Mouse (Mus musculus) stomach, embryonic 15.5 days (tissue): ENCODE data around the gene Notch2. TPM values are rescaled to one million over a fixed set of nuclear protein-coding genes. Genes with fewer than 3 reads are reported as not detected.

ENCODE experiments used
- ATAC-seq: fragments of 200-750 bp; cut with Nextera tagmentation; 2 replicates; pipeline ENCODE4 v1.8.0; 2017; ENCODE audit warnings: low read depth, moderate number of reproducible peaks, moderate TSS enrichment; ENCODE audit not compliant: insufficient read depth, low FRiP score
- H3K27ac ChIP-seq: fragments of 300-500 bp; sonication (generic); 2 replicates; pipeline ENCODE4 v1.5.1; 2015; ENCODE audit warnings: mild to moderate bottlenecking, inconsistent platforms
- H3K27me3 ChIP-seq: fragments of 300-500 bp; sonication (generic); replicated peaks from 2 replicates; pipeline ENCODE4 v1.6.1; 2015; ENCODE audit warnings: inconsistent platforms
- H3K36me3 ChIP-seq: fragments of 300-500 bp; sonication (generic); 2 replicates; pipeline ENCODE4 v1.6.1; 2015; ENCODE audit warnings: inconsistent platforms
- H3K4me1 ChIP-seq: fragments of 300-500 bp; sonication (generic); 2 replicates; pipeline ENCODE4 v1.6.1; 2015; ENCODE audit warnings: inconsistent platforms
- H3K4me2 ChIP-seq: fragments of 300-500 bp; sonication (generic); 2 replicates; pipeline ENCODE4 v1.6.1; 2015; ENCODE audit warnings: mild to moderate bottlenecking, inconsistent platforms
- H3K4me3 ChIP-seq: fragments of 300-500 bp; sonication (generic); replicated peaks from 2 replicates; pipeline ENCODE4 v1.5.1; 2015; ENCODE audit warnings: inconsistent platforms
- H3K9ac ChIP-seq: fragments of 300-500 bp; sonication (generic); 2 replicates; pipeline ENCODE4 v1.6.1; 2015; ENCODE audit warnings: inconsistent platforms
- H3K9me3 ChIP-seq: fragments of 300-500 bp; sonication (generic); 2 replicates; pipeline ENCODE4 v1.6.1; 2016; ENCODE audit warnings: inconsistent platforms
- WGBS: fragments of 180-500 bp; shearing (Covaris S2); methylation state at CpG from one replicate; pipeline ENCODE4 v1.1.7; 2015; 5-methylcytosine and 5-hydroxymethylcytosine counted together
- polyA plus RNA-seq: library from polyadenylated mRNA; unstranded; fragments of >200 nt; fragmentation: Nextera tagmentation; extraction: Ambion mirVana; gene quantifications from 2 replicates; pipeline ENCODE4 v1.2.1, GENCODE M21; 2015

The Notch2 gene
- polyA plus RNA-seq, 1 experiment from 2014 or later = 21.4 TPM

DNA sequence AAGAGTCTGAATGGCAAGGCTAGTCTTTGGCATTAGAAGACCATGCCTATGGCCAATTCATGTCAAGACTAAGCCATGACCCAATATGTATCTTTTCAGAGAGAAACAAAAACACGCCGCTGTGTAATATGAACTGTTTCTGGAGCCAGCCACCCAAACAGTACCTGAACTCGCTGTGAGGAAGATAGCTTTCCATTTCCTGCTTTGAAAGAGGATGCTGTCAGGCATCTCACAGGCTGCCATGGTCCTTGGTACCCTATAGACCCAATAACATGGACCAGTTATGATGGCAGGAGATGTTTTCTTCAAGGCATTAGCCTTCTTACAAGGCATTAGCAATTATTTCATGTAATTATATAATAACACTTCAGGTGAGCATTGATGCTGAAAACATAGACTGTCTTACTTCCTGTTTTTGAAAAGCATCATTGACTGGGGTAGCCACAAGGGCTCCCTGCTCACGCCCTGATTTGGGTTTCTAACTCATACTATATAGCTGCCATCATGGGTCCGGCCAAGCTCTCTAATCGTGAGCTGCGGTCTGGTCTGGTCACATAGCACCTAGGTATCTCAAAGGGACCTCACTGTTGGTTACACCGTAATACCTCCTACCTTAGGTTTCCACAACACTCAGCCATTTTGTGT lies 32.5 kb upstream of the Notch2 start:
- no peak overlapping the region for H3K9ac ChIP-seq
- no peaks in the 10 kb centered on the region for H3K4me1 ChIP-seq
- no peak for ATAC-seq
- H3K36me3 ChIP-seq = no peaks in the 10 kb centered on the region
- no peak overlapping the region for H3K4me2 ChIP-seq
- no peak overlapping the region for H3K27ac ChIP-seq
- no peaks in the 10 kb centered on the region for H3K27me3 ChIP-seq
- H3K9me3 ChIP-seq = no peaks in the 10 kb centered on the region
- 91% methylated on average over 8 of the region's 8 CpGs for WGBS
- H3K4me3 ChIP-seq = no peak overlapping the region

DNA sequence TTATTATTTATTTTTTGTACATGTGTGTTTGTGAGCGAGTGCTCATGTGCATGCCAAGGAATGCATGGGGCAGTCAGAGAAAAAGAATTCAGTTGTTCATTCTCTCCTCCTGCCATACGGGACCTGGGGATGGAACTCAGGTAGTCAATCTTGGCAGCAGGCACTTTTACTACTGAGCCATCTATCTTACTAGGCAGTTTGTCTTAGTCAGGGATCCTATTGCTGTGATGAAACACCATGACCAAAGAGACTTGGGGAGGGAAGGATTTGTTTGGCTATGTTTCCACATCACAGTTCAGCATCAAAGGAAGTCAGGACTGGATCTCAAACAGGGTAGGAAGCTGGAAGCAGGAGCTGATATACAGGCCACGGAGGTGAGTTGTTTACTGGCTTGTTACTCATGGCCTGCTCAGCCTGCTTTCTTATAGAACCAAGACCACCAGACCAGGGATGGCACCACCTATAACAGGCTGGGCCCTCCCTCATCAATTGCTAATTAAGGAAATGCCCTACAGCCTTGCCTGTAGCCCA lies 31.9 kb upstream of the Notch2 start:
- H3K27ac ChIP-seq = no peak overlapping the region
- 0 out of 2 replicates have a peak, but pooled peaks cover under 1% of the 10 kb centered on the region for H3K4me1 ChIP-seq
- H3K4me2 ChIP-seq = no peak overlapping the region
- H3K36me3 ChIP-seq = no peaks in the 10 kb centered on the region
- no peak for ATAC-seq
- no peak overlapping the region for H3K9ac ChIP-seq
- H3K9me3 ChIP-seq = no peaks in the 10 kb centered on the region
- H3K27me3 ChIP-seq = no peaks in the 10 kb centered on the region
- WGBS = 66% methylated on average over 3 of the region's 3 CpGs
- no peak overlapping the region for H3K4me3 ChIP-seq

DNA sequence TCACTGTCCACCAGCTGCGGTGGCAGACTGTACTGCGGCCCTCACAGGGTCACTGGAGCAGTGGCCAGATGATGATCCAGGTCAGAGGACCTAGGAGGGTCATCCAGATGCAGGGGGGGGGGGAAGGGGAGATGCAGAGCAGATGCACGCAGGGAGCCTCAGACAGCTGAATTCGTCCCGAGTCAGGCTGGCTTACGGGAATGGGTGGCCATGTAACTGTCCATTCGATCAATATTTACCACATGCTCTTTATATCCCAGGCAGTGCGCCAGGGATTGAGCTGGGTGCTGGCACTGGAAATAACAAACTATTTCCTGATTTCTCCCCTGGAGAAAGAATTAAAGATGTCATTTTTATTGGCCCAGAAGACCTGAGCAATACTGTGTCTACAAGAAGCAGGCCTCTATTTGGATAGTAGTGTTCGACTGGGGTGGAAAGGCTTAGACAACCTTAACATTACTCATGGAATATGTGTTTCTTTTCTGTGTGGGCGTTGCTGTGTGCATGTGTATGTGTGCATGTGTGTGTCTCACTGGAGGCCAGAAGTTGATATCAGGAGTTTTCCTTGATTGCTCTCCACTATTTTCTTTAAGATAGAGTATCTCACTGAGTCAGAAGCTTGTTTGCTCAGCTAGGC lies 28.3 kb upstream of the Notch2 start:
- no peaks in the 10 kb centered on the region for H3K9me3 ChIP-seq
- no peaks in the 10 kb centered on the region for H3K36me3 ChIP-seq
- H3K4me3 ChIP-seq = no peak overlapping the region
- no peak overlapping the region for H3K9ac ChIP-seq
- no peaks in the 10 kb centered on the region for H3K27me3 ChIP-seq
- no peak overlapping the region for H3K4me2 ChIP-seq
- no peak overlapping the region for H3K27ac ChIP-seq
- WGBS = 55% methylated on average over 10 of the region's 10 CpGs
- 0 out of 2 replicates have a peak, but pooled peaks cover 3% of the 10 kb centered on the region for H3K4me1 ChIP-seq
- ATAC-seq = no peak

DNA sequence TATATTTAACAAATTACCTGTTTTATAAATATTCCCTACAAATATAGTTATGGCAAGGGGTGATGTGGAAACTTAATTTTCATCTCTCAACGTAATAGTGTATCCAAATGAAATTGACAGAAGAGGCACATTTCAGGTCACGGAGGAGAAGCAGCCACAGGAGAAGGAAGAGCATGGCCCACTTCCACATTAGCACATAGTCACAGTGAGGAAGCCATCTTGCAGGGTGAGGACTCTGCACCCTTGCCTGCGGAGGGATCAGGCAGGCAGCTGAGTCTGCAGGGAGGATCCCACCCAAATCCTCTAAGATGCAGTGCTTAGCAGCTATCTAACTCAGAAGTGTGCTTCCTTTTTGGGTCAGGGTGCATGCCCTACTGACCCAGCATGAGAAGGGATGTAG lies 27.6 kb upstream of the Notch2 start:
- Histone ChIP-seq H3K27ac (no peak overlapping the region), H3K36me3 (no peaks in the 10 kb centered on the region), H3K9ac (no peak overlapping the region), H3K4me1 (0 out of 2 replicates have a peak, but pooled peaks cover 3% of the 10 kb centered on the region), H3K27me3 (no peaks in the 10 kb centered on the region), H3K4me3 (no peak overlapping the region), H3K4me2 (no peak overlapping the region), H3K9me3 (no peaks in the 10 kb centered on the region)
- 89% methylated on average over 3 of the region's 3 CpGs for WGBS
- no peak for ATAC-seq

DNA sequence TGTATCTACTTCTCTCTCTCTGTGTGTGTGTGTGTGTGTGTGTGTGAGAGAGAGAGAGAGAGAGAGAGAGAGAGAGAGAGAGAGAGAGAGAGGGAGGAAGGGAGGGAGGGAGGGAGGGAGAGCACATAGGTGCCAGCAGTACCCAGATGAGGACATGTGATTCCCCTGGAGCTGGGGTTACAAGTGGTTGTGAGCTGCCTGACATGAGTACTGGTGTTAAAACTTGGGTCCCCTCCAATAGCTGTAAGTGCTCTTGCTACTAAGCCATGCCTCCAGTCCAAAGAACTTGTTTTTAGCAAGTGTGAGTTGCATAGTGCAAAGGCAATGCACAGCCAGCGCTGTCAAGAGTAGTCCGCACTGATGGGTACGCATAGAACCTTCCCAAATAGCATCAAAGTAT lies 26.2 kb upstream of the Notch2 start:
- Histone ChIP-seq H3K4me1 (0 out of 2 replicates have a peak, but pooled peaks cover 3% of the 10 kb centered on the region), H3K4me3 (no peak overlapping the region), H3K36me3 (no peaks in the 10 kb centered on the region), H3K27me3 (no peaks in the 10 kb centered on the region), H3K27ac (no peak overlapping the region), H3K9ac (no peak overlapping the region), H3K9me3 (no peaks in the 10 kb centered on the region), H3K4me2 (no peak overlapping the region)
- 84% methylated on average over 3 of the region's 3 CpGs for WGBS
- no peak for ATAC-seq

DNA sequence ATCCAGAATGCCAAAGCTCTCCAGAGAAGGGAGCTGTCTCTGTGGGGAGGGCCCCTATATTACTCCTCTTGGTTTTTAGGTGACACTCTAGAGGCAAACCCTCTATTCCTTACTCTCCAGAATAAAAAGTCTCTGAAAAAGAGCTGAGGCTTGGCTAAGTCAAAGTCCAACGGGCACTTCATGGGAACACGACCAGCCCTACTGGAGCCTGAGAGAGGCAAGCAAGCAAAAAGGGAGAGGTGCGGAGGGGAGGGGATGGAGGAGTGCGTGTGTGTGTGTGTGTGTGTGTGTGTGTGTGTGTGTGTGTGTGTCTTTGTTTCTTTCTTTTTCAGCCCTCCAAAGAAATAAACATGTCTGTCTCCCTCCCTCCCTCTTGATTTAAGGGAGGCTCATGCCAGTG lies 24.6 kb upstream of the Notch2 start:
- H3K27me3 ChIP-seq = no peaks in the 10 kb centered on the region
- no peak overlapping the region for H3K9ac ChIP-seq
- H3K9me3 ChIP-seq = no peaks in the 10 kb centered on the region
- no peak for ATAC-seq
- no peak overlapping the region for H3K4me3 ChIP-seq
- 66% methylated on average over 4 of the region's 4 CpGs for WGBS
- H3K4me1 ChIP-seq = 0 out of 2 replicates have a peak, but pooled peaks cover 3% of the 10 kb centered on the region
- no peak overlapping the region for H3K4me2 ChIP-seq
- no peak overlapping the region for H3K27ac ChIP-seq
- no peaks in the 10 kb centered on the region for H3K36me3 ChIP-seq

DNA sequence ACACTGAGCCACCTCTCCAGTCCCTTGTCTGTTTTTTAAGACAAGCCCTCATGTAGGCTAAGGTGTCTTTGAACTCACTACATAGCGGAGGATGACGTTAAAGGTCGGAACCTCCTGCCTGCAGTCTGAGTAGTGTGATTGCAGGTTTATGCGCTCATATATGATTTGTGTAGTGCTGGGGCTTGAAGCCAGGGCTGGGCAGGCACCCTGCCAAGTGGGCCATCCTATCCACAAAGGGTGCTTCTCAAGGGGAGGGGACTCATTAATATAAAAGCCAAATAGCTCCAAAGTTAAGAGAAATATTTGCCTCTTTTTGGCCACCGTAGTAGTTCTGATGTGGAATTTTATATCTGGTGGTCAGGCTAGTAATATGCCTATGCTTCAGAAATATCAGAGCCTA lies 22.8 kb upstream of the Notch2 start:
- H3K4me3 ChIP-seq = no peak overlapping the region
- ATAC-seq = no peak
- H3K9me3 ChIP-seq = no peaks in the 10 kb centered on the region
- H3K4me2 ChIP-seq = no peak overlapping the region
- no peaks in the 10 kb centered on the region for H3K27me3 ChIP-seq
- 75% methylated on average over 5 of the region's 5 CpGs for WGBS
- H3K9ac ChIP-seq = no peak overlapping the region
- H3K36me3 ChIP-seq = no peaks in the 10 kb centered on the region
- 0 out of 2 replicates have a peak, but pooled peaks cover 3% of the 10 kb centered on the region for H3K4me1 ChIP-seq
- no peak overlapping the region for H3K27ac ChIP-seq

DNA sequence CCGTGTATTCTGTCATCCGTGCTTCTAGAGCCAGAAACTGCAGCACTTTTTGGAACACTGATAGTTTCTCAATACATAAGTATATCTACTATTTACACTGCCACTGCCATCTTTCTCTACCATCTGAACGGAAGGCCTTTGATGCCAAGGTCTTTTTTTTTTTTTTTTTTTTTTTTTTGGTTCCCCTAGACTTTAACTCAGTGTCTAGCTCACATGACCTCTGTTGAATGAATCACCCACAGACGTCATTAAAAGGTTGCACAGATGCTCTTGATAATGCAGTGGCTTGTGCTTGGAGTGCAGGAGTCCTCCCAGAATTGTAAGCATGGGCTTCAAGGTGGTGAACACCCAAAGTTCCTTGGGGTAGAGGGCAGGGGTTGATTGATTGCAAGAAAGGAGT lies 21.0 kb upstream of the Notch2 start:
- no peaks in the 10 kb centered on the region for H3K9me3 ChIP-seq
- H3K36me3 ChIP-seq = no peaks in the 10 kb centered on the region
- 63% methylated on average over 4 of the region's 4 CpGs for WGBS
- ATAC-seq = no peak
- no peak overlapping the region for H3K4me2 ChIP-seq
- no peak overlapping the region for H3K27ac ChIP-seq
- H3K4me1 ChIP-seq = no peaks in the 10 kb centered on the region
- no peak overlapping the region for H3K4me3 ChIP-seq
- no peak overlapping the region for H3K9ac ChIP-seq
- H3K27me3 ChIP-seq = no peaks in the 10 kb centered on the region

DNA sequence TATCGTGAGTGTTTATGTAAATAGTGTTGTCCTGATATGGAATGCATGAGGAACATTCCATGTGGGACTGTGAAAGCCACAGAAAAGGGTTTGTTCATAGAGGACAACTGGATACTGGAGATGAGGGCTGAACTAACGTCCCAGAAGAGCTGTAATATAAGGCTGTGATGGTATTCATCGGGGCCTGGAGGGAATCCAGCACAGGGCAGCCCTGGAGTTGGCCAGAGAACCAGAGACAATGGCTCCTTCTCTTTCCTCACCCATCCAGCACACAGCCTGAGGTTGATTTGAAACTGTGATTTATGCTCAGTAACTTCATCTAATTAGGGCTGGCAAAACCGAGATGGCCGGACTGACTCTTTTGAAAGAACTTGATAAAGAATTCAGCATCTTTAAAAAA lies 20.1 kb upstream of the Notch2 start:
- H3K36me3 ChIP-seq = no peaks in the 10 kb centered on the region
- no peaks in the 10 kb centered on the region for H3K9me3 ChIP-seq
- no peak overlapping the region for H3K9ac ChIP-seq
- H3K4me3 ChIP-seq = no peak overlapping the region
- 52% methylated on average over 5 of the region's 5 CpGs for WGBS
- no peak for ATAC-seq
- no peak overlapping the region for H3K4me2 ChIP-seq
- H3K4me1 ChIP-seq = no peaks in the 10 kb centered on the region
- no peaks in the 10 kb centered on the region for H3K27me3 ChIP-seq
- no peak overlapping the region for H3K27ac ChIP-seq

DNA sequence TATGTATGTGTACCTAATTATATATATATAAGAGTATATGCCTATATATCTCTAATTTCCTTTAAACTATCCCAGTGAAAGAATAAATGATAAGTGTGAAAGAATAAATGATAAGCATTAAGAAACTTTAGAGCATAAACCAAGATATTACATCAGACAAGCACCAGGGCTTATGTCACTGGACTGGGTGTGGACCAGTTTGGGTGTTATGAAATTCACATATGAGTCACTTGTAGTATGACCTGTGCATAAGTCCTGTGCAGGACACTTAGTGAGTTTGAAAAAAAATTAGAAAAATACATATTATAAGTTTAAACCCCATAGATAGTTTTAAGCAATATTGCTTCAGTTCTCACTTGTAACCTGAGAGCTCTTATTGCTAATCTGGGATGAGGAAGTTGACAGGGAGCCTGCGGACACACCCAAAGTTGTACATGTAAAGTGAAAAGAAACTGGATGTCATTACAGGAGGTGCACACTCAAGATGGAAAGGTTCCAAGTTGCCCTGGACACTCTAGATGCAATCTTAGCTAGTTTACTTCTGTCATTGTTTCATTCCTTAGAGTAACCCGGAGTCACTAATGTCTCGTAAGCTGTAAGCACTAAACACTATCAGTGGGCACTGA lies 19.3 kb upstream of the Notch2 start:
- 71% methylated on average over 3 of the region's 3 CpGs for WGBS
- H3K36me3 ChIP-seq = no peaks in the 10 kb centered on the region
- no peak overlapping the region for H3K27ac ChIP-seq
- no peak overlapping the region for H3K4me2 ChIP-seq
- H3K4me3 ChIP-seq = no peak overlapping the region
- H3K27me3 ChIP-seq = no peaks in the 10 kb centered on the region
- no peak overlapping the region for H3K9ac ChIP-seq
- H3K9me3 ChIP-seq = no peaks in the 10 kb centered on the region
- H3K4me1 ChIP-seq = no peaks in the 10 kb centered on the region
- ATAC-seq = no peak

DNA sequence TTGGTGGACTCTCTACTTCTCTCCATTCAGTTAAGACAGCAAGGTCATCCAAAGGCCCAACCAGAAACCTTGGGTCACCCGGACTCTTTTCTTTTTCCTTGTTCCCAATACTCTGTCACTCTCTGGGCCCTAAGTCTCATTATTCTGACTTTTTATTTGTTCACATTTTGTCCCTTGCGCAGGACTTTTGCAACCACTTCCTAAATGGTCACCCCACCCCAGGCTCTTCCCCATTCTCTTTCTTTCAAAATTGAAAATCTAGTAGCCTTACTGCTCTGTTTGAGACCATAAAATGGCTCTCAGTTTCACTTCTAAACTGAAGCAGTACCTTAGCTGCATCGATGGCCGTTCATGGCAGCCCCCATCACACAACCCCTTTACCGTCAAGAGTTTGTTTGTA lies 18.5 kb upstream of the Notch2 start:
- H3K36me3 ChIP-seq = no peaks in the 10 kb centered on the region
- H3K9me3 ChIP-seq = no peaks in the 10 kb centered on the region

DNA sequence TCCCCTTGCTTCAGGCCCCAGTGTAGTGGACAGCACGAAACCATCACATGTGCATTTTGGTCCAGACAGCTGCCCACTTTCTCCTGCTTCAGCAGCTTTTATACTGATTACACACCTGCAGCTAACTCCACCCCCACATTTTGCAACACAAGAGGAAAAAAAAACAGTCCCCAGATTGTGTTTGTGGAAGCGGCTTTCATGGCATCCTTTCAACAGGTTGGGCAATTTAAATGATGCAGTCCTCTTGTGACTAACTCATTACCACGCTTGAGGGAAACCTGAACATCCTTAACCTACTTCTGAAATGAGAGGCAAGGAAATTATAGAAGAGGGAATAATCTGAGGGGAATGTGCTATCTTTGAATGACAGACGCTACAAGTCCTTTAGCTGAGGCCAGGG lies 15.0 kb upstream of the Notch2 start:
- 76% methylated on average over 4 of the region's 4 CpGs for WGBS
- Histone ChIP-seq H3K27ac (no peak overlapping the region), H3K36me3 (no peaks in the 10 kb centered on the region)

More for the DNA sequence above, 18.5 kb upstream of the Notch2 start:
- Histone ChIP-seq H3K27ac (no peak overlapping the region), H3K27me3 (no peaks in the 10 kb centered on the region), H3K4me2 (no peak overlapping the region), H3K9ac (no peak overlapping the region), H3K4me1 (no peaks in the 10 kb centered on the region), H3K4me3 (no peak overlapping the region)
- no peak for ATAC-seq
- 85% methylated on average over 5 of the region's 5 CpGs for WGBS

More for the DNA sequence above, 15.0 kb upstream of the Notch2 start:
- ATAC-seq = no peak
- Histone ChIP-seq H3K4me2 (no peak overlapping the region), H3K4me3 (no peak overlapping the region), H3K9me3 (no peaks in the 10 kb centered on the region), H3K4me1 (no peaks in the 10 kb centered on the region), H3K9ac (no peak overlapping the region), H3K27me3 (no peaks in the 10 kb centered on the region)
